ENCODE assay signal across 8 mouse cellular contexts in genomic region chr12:111758381-111759175, GRCm38 (mm10). TPM values are rescaled to one million over a fixed set of nuclear protein-coding genes. Genes with fewer than 3 reads are reported as not detected.
DNase-seq lines count a peak whose midpoint lies in the region; ATAC-seq lines count a peak whose summit lies in the region.

TSS of gene Klc1 (plus strand) at chr12:111758849.

- H3K4me3 ChIP-seq in hindbrain, embryonic 12.5 days, result peak within 1 kb of the TSS; percentile 94

- WGBS in hindbrain, embryonic 12.5 days, result under 1% methylated on average over 78 of the region's 85 CpGs

- H3K27me3 ChIP-seq in hindbrain, embryonic 12.5 days, result no peaks in the 10 kb centered on the region

- peaks cover 41% of the 10 kb centered on the region for H3K4me1 ChIP-seq in hindbrain, embryonic 12.5 days

- ATAC-seq in hindbrain, embryonic 12.5 days (ENCODE audit: low FRiP score), result peak; percentile 79

- H3K27ac ChIP-seq in hindbrain, embryonic 12.5 days, result peak within 1 kb of the TSS; percentile 96

- DNase-seq in NIH3T3 (ENCODE audit: low read depth), result peak; percentile 83
- peak; percentile 93 to 94 for DNase-seq in cerebellum, postnatal 10 days
- DNase-seq in frontal cortex, postnatal 14 days (ENCODE audit: low spot score in 2 of 2), result peak; percentile 52 to 77
- peak; percentile 84 for DNase-seq in layer of hippocampus, postnatal 36 days
- peak; percentile 62 for DNase-seq in lung, postnatal 25 days (ENCODE audit: low spot score)
- peak; percentile 82 for DNase-seq in retina, embryonic 14.5 days (ENCODE audit: low spot score)
- DNase-seq in thymus, postnatal 4 days, result peak; percentile 92

- peaks cover 8% of the 10 kb centered on the region; the same call in 1 of the 2 replicates for H3K36me3 ChIP-seq in hindbrain, embryonic 12.5 days

- H3K9ac ChIP-seq in hindbrain, embryonic 12.5 days, result peak within 1 kb of the TSS; percentile 98

- peak within 1 kb of the TSS; percentile 97 for H3K4me2 ChIP-seq in hindbrain, embryonic 12.5 days (replicated peaks)

- no peaks in the 10 kb centered on the region for H3K9me3 ChIP-seq in hindbrain, embryonic 12.5 days (replicated peaks)

RNA-seq across cellular contexts. Expression of gene Klc1, which starts in this region (rescaled TPM):
- polyA plus RNA-seq in hindbrain, embryonic 12.5 days (2016; fragmentation: Nextera tagmentation; extraction: Ambion mirVana), result 430 and 446 TPM in 2 replicates
- 100 to 1,000 TPM; 672 to 713 TPM for total RNA-seq in layer of hippocampus, postnatal 36 days (2021)

Comparison
In these comparisons a context has a peak if more than half of its experiments do, and no peak if none do; other contexts are left out.
1. Peak in every context shown above with its lines: DNase-seq, ATAC-seq, H3K4me3 ChIP-seq and H3K27ac ChIP-seq.